1 mouse cellular context compared by ENCODE assay signal in genomic region chr11:60367256-60367655, GRCm38 (mm10).
TF ChIP-seq lines count a peak whose summit lies in the region.

No protein-coding gene starts in this region.

TF ChIP-seq in CH12.LX, 34 proteins besides CTCF, POLR2A, EP300 and RAD21 (continued from another document):
- TF ChIP-seq ZKSCAN1 (IDR thresholded peaks at IDR 0.05; ENCODE audit: borderline replicate concordance, low read depth, low read length): no peak
- 0 out of 2 replicates have a peak, but pooled peaks have one; percentile 20 for TF ChIP-seq IRF4 (IDR thresholded peaks at IDR 0.05; ENCODE audit: low read depth, low read length)
- no peak for TF ChIP-seq CHD2 (IDR thresholded peaks at IDR 0.05; ENCODE audit: low read length)
- no peak for TF ChIP-seq MAZ (IDR thresholded peaks at IDR 0.05; ENCODE audit: low read depth, low read length)
- no peak for TF ChIP-seq KAT2A (IDR thresholded peaks at IDR 0.05; ENCODE audit: insufficient replicate concordance, low read length)
- no peak for TF ChIP-seq ETS1 (conservative IDR thresholded peaks at IDR 0.05; ENCODE audit: low read depth, low read length)
- TF ChIP-seq E2F4 (IDR thresholded peaks at IDR 0.05; ENCODE audit: insufficient replicate concordance, low read depth, low read length): no peak
- peak; percentile 20; the same call in 1 of the 2 replicates for TF ChIP-seq SIN3A (IDR thresholded peaks at IDR 0.05; ENCODE audit: low read length)
